Mouse (Mus musculus) heart, postnatal 14 days (tissue): ENCODE data around the gene Arl2bp. TPM values are rescaled to one million over a fixed set of nuclear protein-coding genes. Genes with fewer than 3 reads are reported as not detected.

Experiments
- DNase-seq, 2 experiments: peaks; one replicate each; pipeline ENCODE4 v3.0.0; 2021 to 2022
- intact Hi-C: fragments of 180-260 bp; cut with DNase I; formaldehyde crosslinking; loops from one replicate; pipeline ENCODE4 v1.15.1; 2025
- long read RNA-seq, 2 experiments: library from polyadenylated mRNA; stranded (forward); transcript quantifications; one replicate each; pipeline ENCODE4 v2.0.0; 2021
- total RNA-seq, 2 experiments: library from RNA; stranded (reverse); gene quantifications; 2 replicates each; pipeline ENCODE4 v1.2.3; 2021

Gene Arl2bp
- 10 to 100 TPM; 90.8 to 90.9 TPM for total RNA-seq
- long read RNA-seq, experiment 1, transcript Arl2bp-201 (6 exons, 2,063 nt): minor isoform, 5 of 16 reads
- long read RNA-seq, experiment 1, transcript Arl2bp-202 (6 exons, 1,133 nt): major isoform, 8 of 16 reads
- long read RNA-seq, experiment 1, partial matches to known transcripts: 0 of 16 reads
- long read RNA-seq, experiment 1, other reads (novel, unspliced or antisense): 3 of 16 reads
- long read RNA-seq, experiment 2, transcript Arl2bp-202 (6 exons, 1,133 nt): major isoform, 6 of 14 reads
- long read RNA-seq, experiment 2, partial matches to known transcripts: 2 of 14 reads
- long read RNA-seq, experiment 2, other reads (novel, unspliced or antisense): 3 of 14 reads

DNA sequence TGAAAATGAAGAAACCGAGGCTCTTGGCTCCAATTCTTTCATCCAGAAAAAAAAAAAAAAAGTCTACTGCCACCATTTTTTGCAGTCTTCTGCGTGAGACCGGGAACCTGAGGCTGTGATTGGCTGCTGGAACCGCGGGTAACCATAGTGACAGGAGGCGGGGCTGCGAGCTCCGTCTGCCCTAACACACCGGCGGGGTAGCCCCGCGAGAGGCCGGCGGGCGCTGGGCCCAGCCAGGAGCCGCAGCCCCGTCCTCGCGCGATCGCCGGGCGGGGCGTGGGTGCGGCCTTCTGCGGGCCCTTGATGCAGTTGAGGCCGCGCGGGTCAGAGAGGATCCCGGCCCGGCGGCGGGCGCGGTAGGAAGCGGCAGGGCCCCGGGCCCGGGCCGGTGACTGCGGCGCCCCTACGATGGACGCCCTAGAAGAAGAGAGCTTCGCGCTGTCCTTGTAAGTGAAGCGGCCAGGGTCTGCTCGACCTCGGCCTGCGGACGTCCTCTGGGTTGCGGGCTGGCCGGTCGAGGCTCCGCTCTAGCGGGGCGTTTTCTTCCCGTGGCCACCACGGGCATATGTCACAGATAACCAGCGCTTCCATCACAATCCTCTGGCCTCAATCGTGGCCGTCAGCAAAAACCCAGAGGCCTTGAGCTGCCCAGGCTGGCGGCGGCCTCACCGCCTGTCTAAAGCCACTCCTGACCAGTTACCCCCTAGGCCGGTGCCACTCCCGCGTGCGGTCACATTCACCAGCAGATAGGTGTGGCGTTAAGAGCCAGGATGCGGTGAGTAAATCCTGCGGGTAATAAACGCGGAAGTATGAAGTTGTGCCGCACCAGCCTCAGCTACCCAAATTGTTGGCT is at the start of gene Arl2bp:
TSS of gene Arl2bp (plus strand) at position 145 of the 853 bp plus-strand sequence.
- intact Hi-C loops: loop anchor here (2.0 kb wide), 1 partner anchor 36 kb away; no protein-coding TSS in a partner anchor
- DNase-seq: peak; percentile 94 to 96

DNA sequence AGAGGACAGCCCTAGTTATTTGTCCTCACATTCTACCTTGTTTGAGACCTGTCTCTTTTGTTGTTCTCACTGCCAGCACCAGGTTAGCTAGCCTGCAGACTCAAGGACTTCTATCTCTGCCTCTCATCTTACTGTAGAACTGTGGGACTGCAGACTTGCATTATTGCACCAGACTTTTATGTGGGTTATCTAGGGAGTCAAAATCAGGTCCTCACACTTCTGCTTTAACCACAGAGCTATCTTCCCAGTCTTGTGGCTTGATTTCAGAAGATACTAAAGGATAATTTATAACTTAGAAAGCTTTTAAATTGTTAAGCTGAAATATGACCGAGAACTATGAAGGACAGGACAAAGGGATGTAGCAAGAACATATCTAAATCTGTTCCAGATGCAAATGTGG is 41.5 kb upstream of the Arl2bp start:
- no peak for DNase-seq
- intact Hi-C loops: no loop called here

DNA sequence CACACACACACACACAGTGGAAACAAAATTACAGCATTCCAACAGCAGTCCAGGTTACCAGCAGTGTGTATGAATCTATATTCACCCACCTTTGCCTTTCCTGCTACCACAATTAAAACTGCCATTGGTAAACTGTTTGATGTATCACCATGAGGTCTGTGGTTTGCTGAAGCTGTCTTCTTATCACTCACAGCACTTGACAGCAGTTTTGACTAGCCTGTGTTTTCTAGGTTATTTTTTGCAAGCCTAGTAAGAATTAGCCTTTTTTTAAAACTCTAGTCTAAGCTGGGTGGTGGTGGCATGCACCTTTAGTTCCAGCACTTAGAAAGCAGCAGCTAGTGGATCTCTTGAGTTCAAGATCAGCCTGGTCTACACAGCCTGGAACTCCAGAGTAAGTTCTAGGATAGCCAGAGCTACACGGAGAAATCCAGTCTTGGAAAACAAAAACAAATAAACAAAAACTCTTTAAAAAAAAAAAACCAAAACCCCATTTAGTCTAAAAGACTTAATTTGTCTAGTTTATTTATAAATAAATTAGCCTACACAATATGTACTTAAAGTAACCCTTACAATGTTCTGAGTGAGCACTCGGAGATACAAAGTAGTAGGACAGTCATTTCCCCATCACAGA is 32.7 kb upstream of the Arl2bp start:
- intact Hi-C loops: no loop called here
- DNase-seq: no peak

DNA sequence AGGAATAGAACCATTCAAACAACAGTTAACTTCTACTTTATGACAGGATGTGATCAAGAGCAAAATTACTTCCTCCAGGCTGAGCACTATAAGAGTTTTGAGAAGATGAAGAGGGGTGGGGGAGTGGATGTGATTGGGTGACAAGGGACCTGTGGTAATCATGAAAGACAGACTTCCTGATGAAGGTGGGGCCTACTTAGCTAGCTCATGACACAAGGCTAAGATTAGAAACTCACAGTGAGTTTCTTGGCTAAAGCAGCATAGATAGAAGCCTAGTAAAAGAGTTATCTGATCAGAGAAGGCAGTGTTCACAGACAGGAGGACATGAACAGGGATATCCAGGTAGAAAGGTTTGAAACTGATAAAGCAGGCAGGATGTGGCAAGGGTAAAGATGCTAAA is 32.2 kb upstream of the Arl2bp start:
- DNase-seq: no peak
- intact Hi-C loops: no loop called here

DNA sequence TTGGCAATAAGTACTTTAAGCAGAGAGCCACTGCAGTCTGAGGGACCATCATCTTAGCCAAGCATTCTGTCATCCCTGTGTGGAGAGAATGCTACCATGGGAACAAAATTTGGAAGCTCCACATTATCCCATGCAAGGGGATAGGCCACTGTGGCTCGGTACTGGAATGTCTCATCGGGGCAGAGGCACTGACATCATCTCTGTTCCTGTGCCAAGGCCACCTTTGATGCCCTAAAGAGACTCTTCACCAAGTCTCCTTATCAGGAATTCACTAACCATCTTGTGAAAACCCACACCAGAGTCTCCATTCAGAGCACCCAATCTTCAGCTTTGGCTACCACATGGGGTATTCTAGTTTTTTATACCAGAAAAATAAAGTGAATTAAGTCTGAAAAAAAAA is 25.2 kb upstream of the Arl2bp start:
- intact Hi-C loops: no loop called here
- no peak for DNase-seq

DNA sequence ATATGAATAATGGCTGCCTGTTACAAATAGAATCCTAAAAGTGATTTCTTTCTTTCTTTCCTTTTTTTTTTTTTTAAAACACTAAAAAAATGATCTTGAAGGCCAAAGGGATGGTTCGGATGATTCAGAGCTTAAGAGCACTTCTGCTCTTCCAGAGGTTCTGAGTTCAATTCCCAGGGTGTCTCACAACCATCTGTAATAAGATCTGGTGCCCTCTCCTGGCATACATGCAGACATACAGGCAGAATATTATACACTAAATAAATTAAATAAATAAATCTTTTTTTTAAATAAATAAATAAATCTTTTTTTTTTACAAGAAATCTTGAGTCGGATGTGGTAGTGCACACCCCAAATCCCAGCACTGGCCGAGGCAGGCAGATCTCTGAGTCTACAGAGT is 24.5 kb upstream of the Arl2bp start:
- no peak for DNase-seq
- intact Hi-C loops: no loop called here

DNA sequence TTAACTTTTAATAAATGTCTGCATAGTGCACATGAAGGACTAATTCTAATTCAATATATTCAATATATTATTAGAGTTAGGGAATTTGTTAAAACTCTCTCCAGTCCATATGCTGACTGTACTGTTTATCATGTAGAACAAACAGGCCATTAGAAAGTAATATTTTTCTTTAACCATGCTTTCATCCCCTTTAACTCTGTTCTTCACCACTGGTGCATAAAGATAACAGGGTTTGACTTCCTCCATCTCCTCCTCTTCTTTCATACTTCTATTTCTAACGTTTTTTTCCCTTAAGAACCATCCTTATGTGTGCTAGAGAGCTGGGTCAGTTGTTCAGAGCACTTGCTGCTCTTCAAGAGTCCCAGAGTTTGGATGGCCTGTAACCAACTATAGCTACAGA is 21.2 kb upstream of the Arl2bp start:
- no peak for DNase-seq
- intact Hi-C loops: no loop called here

DNA sequence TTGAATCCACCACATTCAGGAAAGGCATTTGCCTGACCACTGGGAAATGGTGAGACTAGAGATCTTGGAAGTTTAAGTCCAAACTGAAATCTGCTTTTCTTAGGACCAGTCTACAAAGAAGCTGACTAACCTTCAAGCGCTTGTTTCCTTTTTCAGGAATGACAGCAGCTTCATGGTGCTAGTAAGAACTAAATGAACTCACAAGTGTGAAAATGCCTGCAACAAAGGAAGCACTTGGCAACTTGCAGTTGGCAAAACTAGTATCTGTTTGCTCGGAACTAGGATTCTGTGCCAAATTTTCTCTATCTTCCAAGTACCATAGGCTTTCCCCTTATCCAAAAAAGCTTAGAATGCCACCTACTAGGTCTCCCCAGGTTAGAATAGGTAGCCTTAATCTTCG is 20.2 kb upstream of the Arl2bp start:
- intact Hi-C loops: no loop called here
- no peak for DNase-seq

DNA sequence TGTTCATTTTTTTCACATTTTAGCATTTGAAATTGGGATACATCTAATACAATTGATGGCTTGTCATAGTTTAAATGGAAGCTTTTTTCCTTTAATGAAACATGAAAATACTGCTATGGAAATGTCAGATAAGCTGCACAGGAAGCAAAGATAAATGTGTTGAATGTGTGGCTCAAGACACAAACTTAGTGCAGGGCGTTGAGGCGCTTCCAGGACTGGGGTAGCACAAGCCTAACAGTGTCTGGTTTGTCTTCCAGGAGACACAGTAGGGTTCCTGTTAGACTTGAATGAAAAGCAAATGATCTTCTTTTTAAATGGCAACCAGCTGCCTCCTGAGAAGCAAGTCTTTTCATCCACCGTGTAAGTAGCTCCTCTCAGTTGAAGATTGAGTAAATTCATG is 16.9 kb upstream of the Arl2bp start:
- no peak for DNase-seq
- intact Hi-C loops: no loop called here

DNA sequence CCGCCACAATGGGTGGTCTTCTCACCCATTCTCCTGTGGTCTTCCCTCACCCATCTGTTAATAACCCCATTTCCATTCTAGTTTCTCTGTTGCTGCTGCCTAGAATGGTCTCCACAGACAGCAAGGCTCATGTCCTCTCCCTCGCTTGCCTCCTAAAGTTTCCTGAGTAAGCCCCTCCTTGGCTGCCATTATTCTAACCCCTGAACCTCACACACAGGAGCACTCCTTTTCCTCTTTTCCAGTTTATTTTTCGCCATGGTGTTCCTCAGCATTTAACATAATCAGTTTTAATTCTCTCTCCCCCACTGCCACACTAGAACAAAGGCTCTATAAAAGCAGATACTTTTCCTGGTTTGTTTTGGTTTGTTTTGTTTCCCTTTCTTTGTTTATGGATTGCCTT is 13.4 kb upstream of the Arl2bp start:
- intact Hi-C loops: no loop called here
- DNase-seq: no peak

DNA sequence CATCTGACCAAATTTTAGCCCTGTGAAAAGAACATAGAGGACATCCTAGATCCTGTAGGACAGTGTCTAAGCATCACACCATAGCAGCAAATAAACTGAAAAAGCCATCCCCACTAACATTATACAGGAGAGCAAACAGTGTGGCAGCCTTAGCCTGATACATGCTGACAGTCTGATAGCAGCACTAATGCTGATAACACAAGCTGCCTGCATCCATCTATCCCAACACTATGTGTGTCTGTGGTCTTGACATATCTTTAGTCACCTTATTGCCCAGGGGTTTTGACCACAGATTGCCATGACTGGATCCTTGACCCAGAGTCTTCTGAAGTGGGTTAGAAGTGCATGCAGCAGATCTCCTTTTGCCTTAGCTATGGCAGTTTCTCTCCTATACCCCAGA is 11.4 kb upstream of the Arl2bp start:
- DNase-seq: no peak
- intact Hi-C loops: no loop called here

DNA sequence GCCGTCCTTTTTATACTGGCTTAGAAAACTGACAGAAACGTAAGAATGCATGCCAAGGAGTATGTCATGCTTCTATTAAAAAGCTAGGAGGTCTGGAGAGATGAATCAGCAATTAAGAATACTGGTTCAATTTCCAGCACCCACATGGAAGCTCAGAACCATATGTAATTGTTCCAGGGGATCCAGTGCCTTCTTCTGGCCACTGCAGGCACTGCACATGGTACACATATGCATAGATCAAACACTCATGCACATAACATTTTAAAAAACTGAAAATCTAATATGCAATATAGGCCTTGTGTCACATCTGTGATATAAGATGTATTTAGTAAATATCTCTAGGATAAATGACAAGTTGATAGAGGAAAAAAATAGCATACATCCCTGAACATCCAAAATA is 8.4 kb upstream of the Arl2bp start:
- intact Hi-C loops: no loop called here
- no peak for DNase-seq

DNA sequence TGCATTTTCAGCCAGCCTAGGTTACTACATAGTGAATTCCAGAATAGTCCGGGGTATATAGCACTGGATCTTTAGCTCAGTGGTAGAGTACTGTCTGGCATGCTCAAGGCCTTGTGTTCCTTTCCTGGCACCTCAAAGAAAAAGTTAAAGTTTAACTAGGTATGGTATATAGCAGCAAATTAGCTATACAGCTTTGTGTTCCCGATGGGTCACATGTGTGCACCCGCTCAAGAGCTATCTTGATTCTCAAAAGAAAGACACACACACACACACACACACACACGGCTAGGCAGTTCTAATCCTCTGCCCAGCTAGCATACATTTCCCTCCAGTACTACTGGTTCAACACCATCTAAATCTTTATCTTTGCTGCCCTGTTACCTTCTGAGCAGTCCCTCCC is 6.0 kb upstream of the Arl2bp start:
- no peak for DNase-seq
- intact Hi-C loops: no loop called here

DNA sequence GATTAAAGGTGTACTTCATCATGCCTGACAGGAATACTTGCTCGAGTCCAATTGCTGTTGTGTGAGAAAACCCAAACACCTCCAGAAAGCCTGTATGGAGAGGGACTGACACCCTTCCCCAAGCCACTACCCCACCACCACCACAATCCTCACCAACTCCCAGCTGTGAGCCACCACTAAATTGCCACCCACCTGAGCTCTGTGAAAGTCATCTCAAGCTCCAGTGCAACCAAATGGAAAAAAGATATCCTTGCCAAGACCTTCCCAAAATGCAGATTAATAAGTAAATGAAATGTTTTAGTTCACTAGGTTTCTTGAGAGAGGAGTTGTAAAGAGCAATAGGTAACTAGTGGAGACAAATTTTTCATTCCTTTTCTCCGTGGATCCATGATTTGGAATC is 1.7 kb upstream of the Arl2bp start:
- no peak for DNase-seq
- intact Hi-C loops: no loop called here

DNA sequence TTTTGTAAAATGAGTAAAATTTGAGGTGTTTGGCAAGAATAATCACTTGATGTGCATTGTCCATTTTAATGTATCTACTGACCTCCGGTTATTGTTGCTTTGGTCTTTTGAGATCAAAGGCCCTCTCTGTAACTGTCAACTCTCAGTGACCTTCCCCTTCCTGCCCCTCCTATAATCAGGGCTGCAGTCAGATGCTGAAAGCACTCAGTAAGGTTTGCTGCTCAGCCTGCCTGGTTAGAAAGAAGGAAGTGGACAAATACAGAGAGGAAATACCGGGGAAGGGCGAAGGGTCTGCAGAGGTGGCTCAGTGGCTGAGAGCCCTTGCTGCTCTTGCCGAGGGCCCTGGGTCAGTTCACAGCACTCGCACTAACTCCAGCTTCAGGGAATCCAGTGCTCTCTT is 8.0 kb downstream of the Arl2bp start:
- DNase-seq: no peak
- intact Hi-C loops: no loop called here

DNA sequence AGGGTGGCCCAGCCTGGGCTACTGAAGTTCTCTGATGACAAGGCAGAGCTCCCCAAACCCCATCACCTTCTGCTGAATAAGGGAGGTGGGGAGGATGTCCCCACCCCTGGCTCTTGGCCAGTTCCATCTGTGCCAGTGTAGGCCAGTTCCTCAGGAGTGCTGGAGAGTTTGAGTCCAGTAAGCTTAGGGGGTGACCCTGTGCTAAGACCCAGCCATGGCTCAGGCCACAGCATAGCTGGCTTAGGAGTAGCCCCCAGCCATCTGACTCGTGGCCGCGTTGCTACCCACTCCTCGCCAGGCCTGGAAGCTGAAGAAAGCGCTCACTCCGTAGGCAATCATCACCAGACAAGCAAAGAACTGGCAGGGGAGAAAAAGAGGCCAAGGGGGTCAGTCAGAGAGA is 9.5 kb downstream of the Arl2bp start:
- intact Hi-C loops: no loop called here
- DNase-seq: no peak

DNA sequence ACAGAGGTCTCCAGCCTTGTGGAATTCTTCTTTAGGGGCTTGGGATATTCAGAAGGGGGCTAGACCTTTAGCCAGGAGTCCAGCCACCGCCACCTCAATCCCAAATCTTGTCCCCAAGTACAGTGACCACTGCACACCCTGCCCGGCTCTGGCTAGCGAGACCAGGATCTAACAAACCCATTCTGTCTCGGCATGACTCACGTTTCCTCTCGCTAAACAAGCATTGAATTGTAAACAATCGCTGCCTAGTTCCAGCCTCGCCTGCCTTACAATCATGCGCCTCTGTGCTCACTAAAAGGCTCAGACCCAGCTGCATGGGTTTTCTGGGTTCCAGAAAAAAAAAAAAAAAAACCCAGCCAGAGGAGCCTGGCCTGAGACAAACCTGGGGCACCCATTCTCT is 12.2 kb downstream of the Arl2bp start:
- DNase-seq: no peak
- intact Hi-C loops: no loop called here

DNA sequence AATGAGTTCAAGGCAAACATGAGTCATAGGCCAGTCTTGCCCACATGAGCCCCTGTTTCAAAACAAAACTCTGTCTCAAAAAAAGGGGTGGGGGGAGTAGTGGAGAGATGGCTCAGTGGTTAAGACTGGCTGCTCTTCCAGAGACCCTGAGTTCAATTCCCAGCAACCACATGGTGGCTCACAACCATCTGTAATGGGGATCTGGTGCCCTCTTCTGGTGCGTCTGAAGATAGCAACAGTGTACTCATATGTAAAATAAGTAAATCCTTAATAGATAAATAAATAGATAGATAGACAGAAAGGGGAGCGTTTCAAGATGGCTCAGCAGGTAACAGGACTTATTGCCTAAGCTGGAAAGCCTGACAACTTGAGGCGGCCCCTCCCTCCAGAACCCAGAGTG is 14.0 kb downstream of the Arl2bp start:
- no peak for DNase-seq
- intact Hi-C loops: no loop called here

DNA sequence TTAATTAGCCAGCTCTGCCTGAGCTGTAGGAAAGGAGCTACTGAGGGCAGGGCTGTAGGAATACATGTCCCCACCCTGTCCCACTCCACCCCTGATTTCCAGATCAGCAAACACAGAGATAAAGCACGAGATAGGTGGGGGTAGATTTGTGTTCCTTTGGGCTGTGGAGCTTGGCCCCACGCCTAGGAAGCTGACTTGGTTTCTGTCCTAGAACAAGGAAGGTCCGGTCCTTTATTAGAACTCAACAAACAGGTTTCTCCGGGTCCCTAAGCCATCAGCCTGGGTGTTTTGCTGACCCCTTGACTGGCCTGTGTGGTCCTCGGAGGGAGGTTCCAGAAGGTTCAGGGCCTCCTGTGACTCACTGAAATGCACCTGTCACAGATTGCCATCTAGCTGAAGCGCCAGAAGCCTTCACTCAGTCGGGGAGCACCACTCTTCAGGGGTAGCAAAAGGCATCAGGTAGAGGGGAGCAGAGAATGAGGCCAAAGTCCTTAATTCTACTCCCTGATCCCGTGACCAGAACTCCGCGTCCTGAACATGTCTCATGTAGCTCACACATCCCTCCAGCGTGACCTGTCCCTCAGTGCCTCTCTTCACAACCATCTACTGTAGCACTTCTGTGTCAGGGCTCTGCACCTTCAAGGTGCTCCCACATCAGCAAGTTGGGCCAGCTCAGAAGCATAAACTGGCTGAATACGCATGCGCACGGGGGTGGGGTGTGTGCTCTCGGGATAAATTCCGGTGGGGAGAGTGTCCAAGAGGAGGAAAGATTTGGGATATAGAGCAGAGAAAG is 16.5 kb downstream of the Arl2bp start:
- intact Hi-C loops: no loop called here
- DNase-seq: no peak

DNA sequence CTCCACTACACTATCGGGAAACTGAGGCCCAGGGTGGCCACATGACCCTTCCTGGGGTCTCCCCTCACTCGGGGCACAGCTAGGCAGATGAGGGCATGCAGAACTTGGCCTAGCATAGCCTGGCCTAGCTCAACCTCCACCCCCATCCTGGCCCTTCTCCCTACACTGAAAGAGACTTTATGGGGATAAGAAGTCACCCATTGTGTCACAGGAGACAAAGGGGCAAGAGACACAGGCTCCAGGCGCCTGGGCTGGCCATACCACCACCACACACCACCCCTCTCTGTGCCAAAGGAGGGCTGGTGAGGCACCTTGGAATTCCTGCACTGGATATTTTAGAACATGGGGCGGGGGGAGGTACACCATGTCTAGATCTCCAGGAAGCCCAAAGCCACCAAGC is 17.9 kb downstream of the Arl2bp start:
- intact Hi-C loops: no loop called here
- DNase-seq: no peak

DNA sequence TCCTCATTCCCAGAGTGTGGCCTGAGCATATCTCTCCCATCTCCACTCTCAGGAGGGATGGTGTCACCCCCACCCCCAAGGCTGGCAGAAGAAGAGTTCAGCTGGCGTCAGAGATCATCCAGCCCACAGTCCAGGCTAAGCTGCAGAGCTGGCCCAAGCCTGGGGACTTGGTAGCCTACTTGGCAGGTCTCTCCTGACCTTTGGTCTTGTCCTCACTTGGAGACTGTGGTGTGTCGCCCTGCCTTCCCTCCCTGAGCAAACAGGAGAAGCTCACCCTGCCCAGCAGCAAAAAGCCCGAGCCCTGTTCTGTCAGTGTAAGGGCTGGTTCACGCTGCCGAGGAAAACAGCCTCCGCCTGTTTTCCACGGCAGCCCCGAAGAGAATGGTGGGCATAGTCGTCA is 19.6 kb downstream of the Arl2bp start:
- intact Hi-C loops: no loop called here
- no peak for DNase-seq
